Mouse (Mus musculus): Measurements from ENCODE around the gene Isy1.

The Isy1 gene

DNA sequence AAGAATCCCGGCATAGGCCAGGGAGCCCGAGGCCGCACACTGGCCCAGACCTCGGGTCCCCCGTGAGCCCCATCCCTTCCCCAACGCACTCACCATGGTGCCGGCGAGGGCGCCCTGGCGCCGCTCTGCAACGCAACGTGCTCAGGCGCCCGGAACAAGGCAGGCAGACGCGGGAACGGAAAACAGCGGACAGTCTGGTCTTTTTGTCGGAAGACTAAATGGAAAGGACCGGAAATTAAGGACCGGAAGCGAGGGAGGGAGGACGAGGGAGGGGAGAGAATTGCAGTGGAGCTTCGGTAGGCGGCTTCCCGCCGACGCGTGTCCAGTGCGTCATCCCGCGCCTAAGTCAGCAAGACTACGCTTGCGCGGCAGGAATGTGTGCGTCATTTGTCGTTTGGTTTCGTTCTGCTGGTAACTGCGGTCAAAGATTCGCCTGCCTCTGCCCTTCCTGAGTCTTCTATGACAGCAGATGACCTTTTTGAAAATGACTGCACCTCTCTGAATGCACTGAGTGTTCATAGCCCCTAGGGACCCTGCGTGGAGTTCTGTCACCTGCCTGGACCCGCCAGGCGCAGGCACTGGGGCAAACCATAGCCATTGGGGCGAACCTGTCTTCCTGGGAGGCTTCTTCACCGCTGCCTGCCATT is at the start of gene Isy1:
TSS of gene Isy1 (minus strand) at position 248 of the 647 bp plus-strand sequence.
- peak; percentile 94 to 98 for DNase-seq (ENCODE audit: low spot score in 2 of 2)

DNA sequence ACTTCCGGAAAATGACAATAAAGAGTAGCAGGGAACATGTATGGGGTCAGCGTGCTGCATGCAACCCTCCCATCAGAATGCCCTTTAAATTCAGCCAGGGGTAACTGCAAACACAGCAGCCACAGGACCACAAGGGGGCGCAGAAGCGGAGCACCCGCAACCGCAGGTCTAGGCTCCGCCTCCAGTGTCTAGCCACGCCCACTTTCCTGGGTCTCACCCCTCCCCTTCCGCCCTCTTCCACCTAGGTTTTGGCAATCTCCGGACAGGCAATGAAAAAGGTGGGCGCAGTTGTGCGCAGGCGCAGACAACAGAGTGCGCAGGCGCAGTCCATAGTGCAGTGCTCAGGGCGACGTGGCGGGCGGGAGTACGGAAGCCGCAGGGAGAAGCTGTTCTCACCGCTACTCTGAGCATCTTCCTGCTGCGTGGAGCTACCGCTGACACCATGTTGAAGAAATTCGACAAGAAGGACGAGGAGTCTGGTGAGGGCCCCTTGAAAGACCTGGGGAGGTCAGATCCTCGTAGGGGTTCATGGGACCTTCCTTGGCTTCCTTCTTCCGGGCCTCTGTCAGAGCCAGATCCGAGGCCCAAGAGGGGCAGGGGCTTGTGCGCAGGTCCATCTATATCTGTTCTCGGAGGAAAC is 49.1 kb upstream of the Isy1 start, which contains the start of gene Copg1:
TSS of gene Copg1 (plus strand) at position 221 of the 640 bp plus-strand sequence.
- peak; percentile 99 for DNase-seq (ENCODE audit: low spot score in 2 of 2)

DNA sequence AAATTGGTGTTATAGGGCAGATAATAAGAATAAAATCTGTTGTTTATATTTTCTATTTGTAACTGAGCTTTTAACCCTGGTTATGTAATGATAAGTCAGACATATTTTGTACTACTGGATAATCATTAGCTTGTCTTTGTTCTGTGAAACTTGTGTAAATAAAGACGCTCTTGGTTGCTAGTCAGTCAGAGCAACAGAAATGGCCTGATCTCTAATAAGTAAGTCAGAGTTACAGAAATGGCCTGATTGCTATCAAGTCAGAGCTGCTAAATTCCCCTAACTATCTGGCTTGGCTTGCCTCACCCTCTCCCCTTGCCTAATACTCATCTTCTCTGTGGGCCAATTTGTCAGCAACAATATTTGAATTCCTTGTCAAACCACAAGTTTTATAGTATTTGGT is 48.1 kb upstream of the Isy1 start:
- no peak for DNase-seq (ENCODE audit: low spot score in 2 of 2)

DNA sequence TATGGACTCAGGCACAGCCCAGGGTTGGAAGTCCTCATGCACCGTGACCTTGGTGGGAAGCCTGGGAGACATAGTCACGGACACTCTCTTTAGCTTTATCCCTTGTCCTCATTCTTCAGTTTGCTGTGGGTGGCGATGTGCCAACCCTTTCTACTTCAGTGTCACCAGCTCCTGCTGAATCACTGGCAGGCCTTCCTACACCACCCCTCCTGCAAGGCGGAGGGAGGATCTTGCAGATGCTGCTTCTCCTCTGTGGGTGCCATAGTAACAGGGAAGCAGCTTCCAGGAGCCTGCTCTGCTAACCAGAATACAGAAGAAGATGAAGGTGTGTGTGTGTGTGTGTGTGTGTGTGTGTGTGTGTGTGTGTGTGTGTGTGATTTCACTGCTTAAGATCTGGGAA is 44.2 kb upstream of the Isy1 start:
- peak; percentile 86 to 90 for DNase-seq (ENCODE audit: low spot score in 2 of 2)

DNA sequence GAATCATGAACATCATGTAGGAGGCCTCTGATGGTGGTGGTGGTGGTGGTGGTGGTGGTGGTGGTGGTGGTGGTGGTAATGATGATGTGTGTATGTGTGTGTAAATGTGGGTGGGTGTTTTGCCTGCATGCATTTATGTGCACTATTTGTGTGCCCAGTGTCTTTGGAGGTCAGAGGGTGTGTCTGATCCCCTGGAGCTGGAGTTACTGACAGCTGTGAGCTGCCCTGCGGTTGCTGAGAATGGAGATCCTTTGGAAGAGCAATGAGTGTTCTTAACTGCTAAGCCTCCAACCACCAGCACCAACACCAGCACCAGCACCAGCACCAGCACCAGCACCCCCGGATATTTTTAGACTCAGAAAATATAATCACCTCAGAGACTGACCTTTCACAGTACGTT is 43.6 kb upstream of the Isy1 start:
- DNase-seq (ENCODE audit: low spot score in 2 of 2), result no peak

DNA sequence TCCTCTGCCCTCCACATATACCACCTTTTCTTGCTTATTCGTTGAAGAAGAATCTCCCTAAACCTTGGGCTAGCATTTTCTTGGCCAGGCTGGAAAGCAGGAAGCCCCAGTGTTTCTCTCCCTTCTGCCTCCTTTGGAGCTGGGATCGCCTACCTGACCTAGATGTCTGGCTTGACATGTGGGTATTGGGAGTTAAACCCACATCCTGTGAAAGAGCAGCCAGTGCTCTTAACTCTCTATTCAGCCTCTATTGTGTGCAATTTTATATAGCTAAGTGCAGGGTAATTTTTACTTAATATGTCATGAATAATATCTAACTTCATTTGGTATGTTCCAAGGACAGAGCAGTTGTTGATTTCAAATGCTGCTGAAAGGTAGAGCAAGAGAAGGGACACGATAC is 41.0 kb upstream of the Isy1 start:
- no peak for DNase-seq (ENCODE audit: low spot score in 2 of 2)

DNA sequence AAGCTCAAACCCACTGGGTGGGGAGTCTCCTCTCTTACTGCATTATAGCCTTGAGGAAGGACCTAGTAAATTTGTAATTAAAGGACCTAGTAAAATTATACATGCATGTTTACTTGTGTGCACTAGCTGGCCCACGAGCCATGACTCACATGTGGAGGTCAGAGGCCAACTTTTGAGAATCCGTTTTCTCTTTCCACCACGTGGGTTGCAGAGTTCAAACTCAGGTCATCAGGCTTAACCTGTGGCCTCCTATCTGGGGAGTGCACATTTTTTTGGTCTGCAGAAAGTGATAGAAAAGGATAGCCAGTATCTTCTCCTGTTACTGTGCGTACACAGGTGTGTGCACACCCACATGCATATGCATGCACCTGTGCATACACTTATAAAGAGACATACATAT is 40.4 kb upstream of the Isy1 start:
- no peak for DNase-seq (ENCODE audit: low spot score in 2 of 2)

DNA sequence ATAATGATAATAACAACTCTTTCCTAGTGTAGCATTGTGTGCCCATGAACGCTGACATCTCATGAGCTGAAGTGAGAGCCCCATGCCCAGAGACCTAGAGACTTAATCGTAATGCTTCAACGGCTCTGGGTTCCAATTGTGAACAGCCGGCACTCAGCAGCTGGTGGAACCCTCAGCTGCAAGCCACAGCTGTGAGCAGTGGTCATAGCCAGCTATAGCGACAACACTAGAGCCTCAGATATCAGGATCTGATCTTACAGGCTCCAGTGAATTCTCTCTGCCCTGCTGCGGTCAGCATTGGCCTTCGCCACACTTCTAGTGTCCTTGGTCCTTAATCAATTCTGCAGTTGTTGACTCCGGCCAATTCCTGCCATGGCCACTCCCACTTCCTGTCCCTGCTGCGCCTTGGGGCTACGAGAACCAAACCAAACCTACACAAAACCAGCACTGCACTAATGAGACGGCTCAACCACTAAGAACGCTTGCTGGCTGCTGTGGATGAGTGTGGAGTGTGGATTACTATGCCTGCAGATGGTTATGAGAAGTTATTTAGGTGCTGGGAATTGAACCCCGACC is 37.6 kb upstream of the Isy1 start:
- DNase-seq (ENCODE audit: low spot score in 2 of 2), result no peak

DNA sequence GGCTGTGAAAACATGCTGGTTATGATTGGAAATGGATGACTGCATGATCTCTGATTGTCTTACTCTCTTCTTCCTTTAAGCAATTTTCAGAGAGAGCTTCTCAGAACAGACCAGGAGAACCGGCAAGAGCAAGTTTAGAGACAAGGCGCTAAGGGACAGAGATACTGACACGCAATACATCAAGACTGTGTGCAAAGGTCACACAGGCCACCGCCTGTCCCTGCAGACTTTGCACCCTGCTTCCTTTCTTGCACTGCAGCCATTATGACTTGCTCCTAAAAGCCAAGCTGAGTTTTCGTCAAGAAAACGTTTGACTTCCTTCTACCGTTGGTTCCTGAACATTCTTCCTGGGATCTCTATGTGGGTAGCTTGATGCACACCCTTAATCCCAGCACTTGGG is 37.0 kb upstream of the Isy1 start:
- no peak for DNase-seq (ENCODE audit: low spot score in 2 of 2)

DNA sequence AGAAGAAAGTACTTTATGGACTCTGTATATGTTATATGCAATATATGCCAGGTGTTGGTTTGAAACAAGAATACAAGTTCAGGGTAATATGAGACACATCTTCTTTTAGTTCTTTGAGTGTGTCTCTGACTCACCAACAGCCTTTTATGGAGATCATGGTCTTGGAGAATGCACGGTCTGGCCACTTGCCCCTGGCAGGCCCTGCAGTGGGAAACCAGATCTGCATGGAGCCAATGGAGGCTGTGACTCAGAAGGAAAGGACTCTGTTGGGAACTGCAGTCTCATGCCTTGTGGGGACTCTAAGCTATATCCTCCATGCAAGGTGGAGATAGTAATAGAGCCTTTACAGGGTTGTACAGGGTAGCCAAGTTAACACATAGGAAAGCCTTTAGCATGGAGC is 36.5 kb upstream of the Isy1 start:
- no peak for DNase-seq (ENCODE audit: low spot score in 2 of 2)

DNA sequence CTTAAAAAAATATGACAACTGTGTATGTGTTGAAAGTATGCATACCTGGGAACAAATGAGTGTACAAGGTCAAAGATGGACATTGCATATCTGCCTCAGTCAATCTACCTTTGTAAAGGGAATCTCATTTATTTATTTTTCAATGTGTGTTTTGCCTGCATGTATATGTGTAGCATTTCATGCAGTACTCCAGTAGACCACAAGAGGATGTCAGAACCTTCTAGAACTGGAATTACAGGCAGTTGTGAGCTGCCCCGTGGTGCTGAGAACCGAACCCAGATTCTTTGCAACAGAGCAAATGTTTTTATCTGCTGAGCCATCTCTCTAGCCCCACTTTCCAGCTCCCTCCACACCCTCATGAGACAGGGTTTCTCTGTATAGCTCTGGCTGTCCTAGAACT is 35.4 kb upstream of the Isy1 start:
- DNase-seq (ENCODE audit: low spot score in 2 of 2), result no peak

DNA sequence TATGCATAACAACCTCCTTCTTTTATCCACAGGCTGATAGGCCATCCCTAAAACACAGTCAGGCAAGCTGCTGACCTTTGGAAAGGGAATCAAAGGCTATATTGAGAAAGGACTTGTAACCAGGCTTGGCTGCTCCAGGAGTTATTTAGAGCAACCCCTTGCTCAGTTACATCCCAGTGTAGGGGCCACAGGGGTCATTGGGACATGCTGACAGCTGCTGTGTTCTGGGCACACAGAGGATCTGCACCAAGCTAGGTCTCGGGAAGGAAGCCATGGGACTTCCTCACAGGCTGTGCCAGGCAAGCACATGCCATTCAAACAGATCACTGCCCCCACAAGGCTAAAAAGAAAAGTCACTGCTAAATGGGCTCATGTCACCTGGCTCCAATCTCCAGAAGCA is 34.5 kb upstream of the Isy1 start:
- no peak for DNase-seq (ENCODE audit: low spot score in 2 of 2)

DNA sequence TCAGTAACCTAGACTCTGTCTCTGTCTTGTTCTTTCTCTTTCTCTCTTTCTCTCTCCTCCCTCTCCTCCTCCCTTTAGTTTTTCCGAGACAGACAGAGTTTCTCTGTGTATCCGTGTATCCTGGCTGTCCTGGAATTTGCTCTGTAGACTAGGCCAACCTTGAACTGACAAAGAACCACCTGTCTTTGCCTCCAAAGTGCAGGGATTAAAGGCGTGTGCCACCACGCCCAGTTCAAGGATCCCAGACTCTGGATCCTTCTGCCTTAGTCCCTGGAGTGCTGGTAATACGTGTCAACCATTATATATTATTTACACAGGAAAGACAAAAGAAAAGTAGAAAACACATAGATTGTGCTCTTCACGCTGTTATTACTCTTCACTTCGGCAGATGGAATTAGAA is 32.6 kb upstream of the Isy1 start:
- DNase-seq (ENCODE audit: low spot score in 2 of 2), result no peak

DNA sequence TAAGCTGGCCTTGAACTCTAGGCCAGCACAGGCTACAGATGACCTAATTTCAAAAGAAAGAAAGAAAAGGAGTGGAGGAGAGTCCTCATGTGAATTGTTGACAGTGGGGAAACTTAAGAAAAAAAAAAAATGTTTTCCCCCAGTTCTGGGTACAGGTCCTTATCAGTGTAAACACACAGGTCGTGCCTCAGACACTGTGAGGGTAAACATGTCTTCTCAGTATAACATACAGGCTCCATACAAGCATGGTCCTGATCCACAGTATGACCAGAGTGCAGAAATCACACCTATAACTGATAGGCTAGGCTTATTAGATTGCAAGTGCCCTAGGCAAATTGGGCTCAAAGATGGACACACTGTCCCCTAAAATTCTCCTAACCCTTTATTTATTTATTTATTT is 31.8 kb upstream of the Isy1 start:
- no peak for DNase-seq (ENCODE audit: low spot score in 2 of 2)

DNA sequence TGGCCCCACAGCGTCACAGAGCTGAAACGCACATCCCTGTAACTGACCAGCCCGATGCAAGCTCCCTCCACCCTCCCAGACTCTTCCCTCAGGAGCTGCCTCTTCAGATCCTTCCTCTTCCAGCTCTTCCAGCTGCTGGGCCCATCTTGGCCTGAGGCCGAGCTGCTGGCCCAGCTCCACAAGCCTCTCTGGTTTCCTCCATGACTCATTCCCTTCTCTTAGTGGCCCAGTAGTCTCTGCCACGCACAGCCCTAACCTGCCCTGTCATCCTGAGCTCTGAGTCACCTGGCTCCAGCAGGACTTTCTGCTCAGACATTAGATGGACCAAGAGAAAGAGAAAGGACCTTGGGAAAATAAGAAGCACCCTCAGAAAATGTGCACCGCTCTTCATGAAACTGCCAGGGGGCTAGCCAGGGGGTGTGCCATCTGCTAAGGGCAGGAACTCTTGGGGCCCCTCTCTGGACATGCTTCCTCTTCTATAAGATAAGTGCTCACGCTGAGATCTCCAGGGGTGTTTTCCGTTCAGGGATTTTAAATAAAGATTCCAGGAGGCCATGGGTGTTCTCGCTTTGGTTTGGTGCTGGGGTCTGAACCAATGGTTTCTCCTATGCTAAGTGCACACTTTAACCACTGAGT is 30.4 kb upstream of the Isy1 start:
- DNase-seq (ENCODE audit: low spot score in 2 of 2), result no peak

DNA sequence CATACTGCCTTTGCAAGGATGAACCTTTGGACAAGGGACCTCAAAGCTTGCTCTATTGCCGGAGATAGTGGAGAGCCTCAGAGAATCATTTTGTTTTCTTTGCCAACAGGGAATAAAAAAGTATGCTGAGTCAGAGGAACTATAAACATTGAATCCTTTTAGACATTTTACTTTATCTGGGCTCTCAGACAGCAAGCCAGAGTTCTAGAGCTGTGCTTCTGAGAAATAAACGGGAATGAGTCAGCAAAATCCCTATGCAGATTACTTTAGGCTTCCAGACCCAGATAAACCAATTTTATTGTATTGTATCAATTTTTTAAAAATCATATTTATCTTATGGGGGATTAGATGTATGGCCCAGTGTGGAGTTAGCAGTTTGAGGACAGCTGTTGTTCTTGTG is 28.7 kb upstream of the Isy1 start:
- no peak for DNase-seq (ENCODE audit: low spot score in 2 of 2)

DNA sequence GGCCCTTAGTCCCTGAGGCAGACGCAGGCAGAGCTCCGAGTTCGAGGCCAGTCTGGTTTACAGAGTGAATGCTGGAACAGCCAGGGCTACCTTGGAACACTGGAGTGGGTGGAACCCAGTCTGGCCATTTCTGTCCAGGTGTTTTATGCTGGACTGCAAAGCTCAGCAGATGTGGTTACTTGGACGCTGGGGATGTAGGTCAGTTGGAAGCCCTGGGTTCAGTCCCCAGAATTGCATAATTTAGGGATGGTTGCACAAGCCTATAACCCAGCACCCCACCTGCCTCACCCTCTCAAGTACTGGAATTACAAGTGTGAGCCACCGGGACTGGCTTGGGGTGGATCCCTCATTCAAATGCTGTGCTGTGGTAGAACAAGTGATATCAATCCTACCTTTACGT is 27.6 kb upstream of the Isy1 start:
- no peak for DNase-seq (ENCODE audit: low spot score in 2 of 2)

DNA sequence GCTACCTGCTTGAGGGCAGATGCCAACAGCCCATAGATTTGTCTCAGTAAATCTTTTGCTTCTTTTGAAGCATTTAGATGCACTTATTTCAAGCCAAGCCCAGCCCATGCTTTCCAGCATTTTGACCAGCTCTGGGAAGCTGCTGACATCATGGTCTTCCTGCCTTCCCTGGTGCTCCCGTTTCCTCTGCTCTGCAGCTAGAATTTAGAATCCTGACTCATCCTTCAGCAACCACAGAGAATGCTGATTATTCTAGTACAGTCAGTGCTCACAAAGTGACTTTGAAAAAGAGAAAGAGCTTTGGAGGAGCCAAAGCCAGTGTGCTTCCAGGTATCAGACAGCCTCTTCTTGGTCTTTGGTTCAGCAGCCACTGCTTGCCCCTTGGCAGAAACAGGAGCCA is 18.5 kb upstream of the Isy1 start:
- DNase-seq (ENCODE audit: low spot score in 2 of 2), result peak in 1 of 2 experiments; percentile 57

DNA sequence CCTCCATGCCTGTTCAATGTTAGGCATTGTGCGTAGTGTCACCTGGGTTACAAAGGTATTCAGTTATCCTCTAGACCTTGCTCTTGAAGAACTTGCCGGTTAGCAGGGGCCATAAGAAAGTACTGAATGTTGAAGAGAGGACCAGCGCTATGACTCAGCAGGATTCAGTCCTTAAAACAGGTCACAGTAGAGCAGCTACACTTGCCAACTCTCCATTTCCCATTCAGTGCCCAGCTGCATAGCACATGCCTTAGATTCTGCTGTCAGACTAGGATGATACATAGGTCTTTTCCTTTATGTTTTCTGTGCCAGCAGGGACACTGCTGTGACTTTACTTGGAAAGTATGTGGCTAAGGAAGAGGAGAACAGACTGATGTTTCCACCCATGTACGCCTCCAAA is 14.8 kb upstream of the Isy1 start:
- no peak for DNase-seq (ENCODE audit: low spot score in 2 of 2)

DNA sequence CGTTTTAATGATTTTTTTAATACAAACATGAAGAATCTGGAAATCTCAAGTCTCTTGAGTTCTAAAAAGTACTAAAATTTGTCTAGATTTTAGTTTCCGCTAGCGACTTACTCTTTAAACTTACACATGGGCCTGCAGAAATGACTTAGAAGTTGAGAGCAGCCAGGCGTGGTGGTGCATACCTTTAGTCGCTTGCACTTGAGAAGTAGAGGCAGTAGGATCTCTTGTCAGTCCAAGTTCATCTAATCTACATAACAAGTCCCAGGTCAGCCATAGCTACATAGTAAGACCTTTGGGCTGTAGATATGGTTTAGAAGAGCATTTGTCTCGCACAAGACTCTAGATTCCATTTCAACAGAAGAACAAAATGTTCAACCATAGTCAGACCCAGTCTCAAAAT is 13.3 kb upstream of the Isy1 start:
- no peak for DNase-seq (ENCODE audit: low spot score in 2 of 2)

DNA sequence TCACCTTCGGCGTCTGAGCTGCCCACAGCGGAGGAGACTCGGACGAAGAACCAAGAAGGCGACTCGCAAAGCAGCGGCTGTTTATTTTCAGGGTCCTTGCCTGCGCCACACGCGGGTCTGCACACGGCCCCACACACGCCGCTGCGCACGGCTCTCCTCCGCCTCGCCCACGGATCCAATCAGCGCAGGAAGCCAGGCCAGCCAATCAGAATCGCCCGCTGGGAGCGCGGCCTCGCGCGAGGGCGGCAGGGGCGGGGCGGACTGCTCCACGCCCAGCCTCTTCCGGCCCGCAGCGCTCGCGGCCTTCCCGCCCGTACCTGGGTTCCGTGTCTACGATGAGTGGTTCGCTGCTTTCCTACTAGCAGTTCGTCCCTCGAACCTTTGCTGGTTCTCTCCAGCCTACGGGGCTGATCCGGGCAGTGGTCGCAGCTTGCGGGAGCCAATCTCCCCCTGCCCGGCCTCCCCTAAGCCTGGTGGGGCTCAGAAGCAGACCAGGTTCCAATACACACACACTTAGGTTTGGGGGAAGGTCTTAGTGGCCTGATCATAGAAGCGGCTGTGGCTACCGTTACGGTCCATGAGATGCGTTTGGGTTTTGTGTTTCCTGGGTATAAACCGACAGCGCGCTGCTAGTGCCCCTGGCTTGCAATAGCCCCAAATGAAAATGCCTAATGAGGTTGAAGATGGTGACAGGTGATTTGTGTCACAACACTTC is 12.5 kb upstream of the Isy1 start, which contains the start of gene Cnbp:
TSS of gene Cnbp (minus strand) at position 207 of the 715 bp plus-strand sequence.
- peak; percentile 94 to 96 for DNase-seq (ENCODE audit: low spot score in 2 of 2)

Measured in right cerebral cortex, postnatal 36 days (tissue).